Mouse (Mus musculus) cerebellum, adult 2 months (tissue): ENCODE measurements at regions not wholly inside any gene's neighbourhood (a gene's known extent, or its start where the extent isn't known, plus 50 kb on each side); places are given as distances from the start of the nearest gene placed in this dataset.

Experiments used
- CTCF ChIP-seq: fragments of 200-500 bp; IDR thresholded peaks from 2 replicates; pipeline ENCODE4 v1.5.1; 2011; ENCODE audit warnings: low read depth, mild to moderate bottlenecking, control low read depth, low read length, moderate library complexity, borderline replicate concordance; ENCODE audit not compliant: insufficient read depth
- POLR2A ChIP-seq: fragments of 200-500 bp; IDR thresholded peaks from 2 replicates; pipeline ENCODE4 v1.6.1; 2011; ENCODE audit warnings: low read length, control low read depth, borderline replicate concordance; ENCODE audit not compliant: insufficient read depth

- TF ChIP-seq POLR2A, result no peak
- TF ChIP-seq CTCF, result no peak
These were observed 170.9 kb downstream of the Emx2 start for GRCm38 (mm10) chr19:59629161-59629445.
